Mouse (Mus musculus): ENCODE results near the gene Pla2g12a.

DNA sequence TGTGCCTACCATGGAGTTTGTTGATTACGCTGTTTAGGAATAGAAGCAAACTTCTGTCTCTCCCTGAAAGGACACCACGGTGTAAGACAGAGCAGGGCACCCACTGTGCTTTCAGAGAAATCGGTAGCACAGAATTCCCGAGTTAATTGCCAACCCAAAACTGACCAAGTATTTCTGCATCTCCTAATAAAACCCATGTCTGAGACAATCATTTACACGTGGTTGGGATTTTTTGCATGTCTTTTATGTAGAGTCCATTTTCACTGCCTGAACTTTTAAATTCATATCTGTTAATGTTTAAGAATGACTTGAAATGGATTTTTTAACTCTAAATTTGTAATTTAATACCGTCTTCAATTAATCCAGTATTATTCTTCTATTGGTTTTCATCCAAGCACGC lies 45.2 kb downstream of the Pla2g12a start:
- TF ChIP-seq POLR2A (IDR thresholded peaks at IDR 0.05; ENCODE audit: borderline replicate concordance, control insufficient read depth, low read depth, low read length) (no peak), CTCF (IDR thresholded peaks at IDR 0.05; ENCODE audit: control insufficient read depth, insufficient read depth, low read length) (no peak)

Measured in bone marrow, adult 2 months (tissue).